Mouse (Mus musculus): ENCODE results near the gene Arhgap27.

Arhgap27 gene

GRCm38 (mm10) chr11:103381505-103381904 is 18.0 kb upstream of the Arhgap27 start:
- no peak for DNase-seq (ENCODE audit: extremely low spot score, low spot score)

GRCm38 (mm10) chr11:103380460-103380859 is 17.0 kb upstream of the Arhgap27 start:
- DNase-seq (ENCODE audit: extremely low spot score, low spot score), result no peak

GRCm38 (mm10) chr11:103378341-103378740 is 14.8 kb upstream of the Arhgap27 start:
- DNase-seq (ENCODE audit: extremely low spot score, low spot score), result no peak

- no peak for DNase-seq (ENCODE audit: extremely low spot score, low spot score)
Observed at GRCm38 (mm10) chr11:103375772-103376171, 12.3 kb upstream of the Arhgap27 start.

- no peak for DNase-seq (ENCODE audit: extremely low spot score, low spot score)
Observed at GRCm38 (mm10) chr11:103375258-103375657, 11.8 kb upstream of the Arhgap27 start.

GRCm38 (mm10) chr11:103373922-103374321 is 10.4 kb upstream of the Arhgap27 start:
- DNase-seq (ENCODE audit: extremely low spot score, low spot score), result no peak

- DNase-seq (ENCODE audit: extremely low spot score, low spot score), result no peak
Observed at GRCm38 (mm10) chr11:103372561-103372960, 9.1 kb upstream of the Arhgap27 start.

GRCm38 (mm10) chr11:103372068-103372467 is 8.6 kb upstream of the Arhgap27 start:
- no peak for DNase-seq (ENCODE audit: extremely low spot score, low spot score)

GRCm38 (mm10) chr11:103371222-103371539 is 7.7 kb upstream of the Arhgap27 start:
- no peak for DNase-seq (ENCODE audit: extremely low spot score, low spot score)

- no peak for DNase-seq (ENCODE audit: extremely low spot score, low spot score)
Observed at GRCm38 (mm10) chr11:103370397-103371221, 7.1 kb upstream of the Arhgap27 start.

GRCm38 (mm10) chr11:103365530-103365929 is 2.0 kb upstream of the Arhgap27 start:
- DNase-seq (ENCODE audit: extremely low spot score, low spot score), result no peak

- no peak for DNase-seq (ENCODE audit: extremely low spot score, low spot score)
Observed at GRCm38 (mm10) chr11:103365022-103365421, 1.5 kb upstream of the Arhgap27 start.

- DNase-seq (ENCODE audit: extremely low spot score, low spot score), result no peak
Observed at GRCm38 (mm10) chr11:103364335-103364734, 843 bp upstream of the Arhgap27 start.

GRCm38 (mm10) chr11:103362521-103363181 is 841 bp downstream of the Arhgap27 start:
- peak; percentile 62 for DNase-seq (ENCODE audit: extremely low spot score, low spot score)

- peak; percentile 45 for DNase-seq (ENCODE audit: extremely low spot score, low spot score)
Observed at GRCm38 (mm10) chr11:103362054-103362432, 1.4 kb downstream of the Arhgap27 start.

- peak; percentile 24 for DNase-seq (ENCODE audit: extremely low spot score, low spot score)
Observed at GRCm38 (mm10) chr11:103361396-103362053, 2.0 kb downstream of the Arhgap27 start.

GRCm38 (mm10) chr11:103360661-103361081 is 2.8 kb downstream of the Arhgap27 start:
- no peak for DNase-seq (ENCODE audit: extremely low spot score, low spot score)

- DNase-seq (ENCODE audit: extremely low spot score, low spot score), result peak; percentile 88
Observed at GRCm38 (mm10) chr11:103359841-103360641, 3.5 kb downstream of the Arhgap27 start.

- DNase-seq (ENCODE audit: extremely low spot score, low spot score), result peak; percentile 84
Observed at GRCm38 (mm10) chr11:103359122-103359521, 4.4 kb downstream of the Arhgap27 start.

- no peak for DNase-seq (ENCODE audit: extremely low spot score, low spot score)
Observed at GRCm38 (mm10) chr11:103358316-103358715, 5.2 kb downstream of the Arhgap27 start.

GRCm38 (mm10) chr11:103357710-103358109 is 5.8 kb downstream of the Arhgap27 start:
- DNase-seq (ENCODE audit: extremely low spot score, low spot score), result no peak

Data from neural tube, embryonic 10.5 days (tissue).